Mouse (Mus musculus) spleen, adult 2 months (tissue): Measurements from ENCODE around the gene Grip2.

Experiments
- CTCF ChIP-seq: fragments of 200-500 bp; IDR thresholded peaks from 2 replicates; pipeline ENCODE4 v1.5.1; 2011; ENCODE audit warnings: mild to moderate bottlenecking, inconsistent platforms; ENCODE audit not compliant: insufficient read depth, insufficient read length, insufficient replicate concordance; ENCODE audit errors: extremely low read depth
- POLR2A ChIP-seq: fragments of 200-500 bp; IDR thresholded peaks from 2 replicates; pipeline ENCODE4 v1.6.1; 2011; ENCODE audit warnings: low read depth, low read length, inconsistent platforms

DNA sequence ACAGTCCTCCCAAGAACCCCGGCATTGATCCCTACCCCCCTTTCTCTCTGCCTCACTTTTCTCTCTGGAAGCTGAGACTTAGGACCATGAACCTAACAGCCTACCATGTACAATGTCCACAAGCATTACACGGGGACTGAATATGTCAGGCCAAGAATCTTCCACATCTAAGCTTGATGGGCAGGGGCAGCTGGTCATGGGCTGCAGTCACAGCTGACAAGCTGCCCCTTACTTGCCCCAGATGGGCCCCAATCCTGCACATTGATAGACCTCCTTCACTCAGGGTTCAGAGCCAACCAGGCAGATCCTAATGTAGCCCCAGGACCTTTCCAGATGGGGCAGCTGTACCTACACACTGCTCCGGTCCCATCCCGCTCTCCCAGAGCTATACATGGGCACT is 30.3 kb downstream of the Grip2 start:
- TF ChIP-seq CTCF = no peak
- no peak for TF ChIP-seq POLR2A
